Mouse (Mus musculus) kidney, embryonic 15.5 days (tissue): Measurements from ENCODE around the gene Gm21987. TPM values are rescaled to one million over a fixed set of nuclear protein-coding genes. Genes with fewer than 3 reads are reported as not detected.

Experiments
- ATAC-seq: fragments of 200-750 bp; cut with Nextera tagmentation; replicated peaks from 2 replicates; pipeline ENCODE4 v1.8.0; 2017; ENCODE audit warnings: moderate TSS enrichment; ENCODE audit not compliant: low FRiP score
- H3K27ac ChIP-seq: fragments of 300-500 bp; sonication (generic); 2 replicates; pipeline ENCODE4 v1.5.1; 2015; ENCODE audit warnings: mild to moderate bottlenecking, inconsistent platforms
- H3K27me3 ChIP-seq: fragments of 300-500 bp; sonication (generic); 2 replicates; pipeline ENCODE4 v1.6.1; 2015; ENCODE audit warnings: inconsistent platforms
- H3K36me3 ChIP-seq: fragments of 300-500 bp; sonication (generic); 2 replicates; pipeline ENCODE4 v1.6.1; 2015; ENCODE audit warnings: inconsistent platforms
- H3K4me1 ChIP-seq: fragments of 300-500 bp; sonication (generic); 2 replicates; pipeline ENCODE4 v1.6.1; 2015; ENCODE audit warnings: inconsistent platforms
- H3K4me2 ChIP-seq: fragments of 300-500 bp; sonication (generic); 2 replicates; pipeline ENCODE4 v1.6.1; 2015; ENCODE audit warnings: moderate library complexity, mild to moderate bottlenecking, inconsistent platforms
- H3K4me3 ChIP-seq: fragments of 300-500 bp; sonication (generic); replicated peaks from 2 replicates; pipeline ENCODE4 v1.5.1; 2015; ENCODE audit warnings: mild to moderate bottlenecking, inconsistent platforms
- H3K9ac ChIP-seq: fragments of 300-500 bp; sonication (generic); 2 replicates; pipeline ENCODE4 v1.6.1; 2015; ENCODE audit warnings: mild to moderate bottlenecking, inconsistent platforms
- H3K9me3 ChIP-seq: fragments of 300-500 bp; sonication (generic); replicated peaks from 2 replicates; pipeline ENCODE4 v1.6.1; 2016; ENCODE audit warnings: inconsistent platforms
- WGBS: fragments of 180-500 bp; shearing (Covaris S2); methylation state at CpG from one replicate; pipeline ENCODE4 v1.1.7; 2015; ENCODE audit warnings: mixed read lengths; 5-methylcytosine and 5-hydroxymethylcytosine counted together
- polyA plus RNA-seq: library from polyadenylated mRNA; unstranded; fragments of >200 nt; fragmentation: Nextera tagmentation; extraction: Ambion mirVana; gene quantifications from 2 replicates; pipeline ENCODE4 v1.2.1, GENCODE M21; 2015

Gm21987 gene
- polyA plus RNA-seq, 1 experiment from 2014 or later: not detected

- Histone ChIP-seq H3K4me2 (peak overlapping the region; percentile 37; the same call in 1 of the 2 replicates), H3K36me3 (no peaks in the 10 kb centered on the region), H3K4me3 (no peak overlapping the region; the same call in 1 of the 2 replicates), H3K27me3 (no peaks in the 10 kb centered on the region), H3K9ac (no peak overlapping the region), H3K9me3 (no peaks in the 10 kb centered on the region), H3K4me1 (peaks cover 16% of the 10 kb centered on the region; the same call in 1 of the 2 replicates), H3K27ac (no peak overlapping the region)
- WGBS: 81% methylated on average over 10 of the region's 10 CpGs
- ATAC-seq: no peak
Observed at GRCm38 (mm10) chr16:38374379-38375140, 27.7 kb downstream of the Gm21987 start.

GRCm38 (mm10) chr16:38375182-38375581 lies 28.3 kb downstream of the Gm21987 start:
- no peak overlapping the region for H3K4me3 ChIP-seq
- no peaks in the 10 kb centered on the region for H3K27me3 ChIP-seq
- H3K4me2 ChIP-seq: no peak overlapping the region
- peaks cover 16% of the 10 kb centered on the region; the same call in 1 of the 2 replicates for H3K4me1 ChIP-seq
- 78% methylated on average over 7 of the region's 7 CpGs for WGBS
- no peak for ATAC-seq
- no peaks in the 10 kb centered on the region for H3K36me3 ChIP-seq
- no peaks in the 10 kb centered on the region for H3K9me3 ChIP-seq
- H3K9ac ChIP-seq: no peak overlapping the region
- H3K27ac ChIP-seq: no peak overlapping the region

- H3K27me3 ChIP-seq: no peaks in the 10 kb centered on the region
Observed at GRCm38 (mm10) chr16:38376163-38376840, 29.5 kb downstream of the Gm21987 start.

GRCm38 (mm10) chr16:38376841-38377249 lies 30.0 kb downstream of the Gm21987 start:
- Histone ChIP-seq H3K4me1 (peaks cover 16% of the 10 kb centered on the region; the same call in 1 of the 2 replicates), H3K27ac (peak overlapping the region; percentile 70)
- ATAC-seq: peak; percentile 28

More at GRCm38 (mm10) chr16:38376163-38376840, 29.5 kb downstream of the Gm21987 start:
- H3K9ac ChIP-seq: peak overlapping the region; percentile 33; the same call in 1 of the 2 replicates
- no peaks in the 10 kb centered on the region for H3K36me3 ChIP-seq
- H3K9me3 ChIP-seq: no peaks in the 10 kb centered on the region
- peaks cover 16% of the 10 kb centered on the region; the same call in 1 of the 2 replicates for H3K4me1 ChIP-seq
- peak overlapping the region; percentile 70 for H3K27ac ChIP-seq
- ATAC-seq: peak; percentile 74
- 40% methylated on average over 17 of the region's 17 CpGs for WGBS
- peak overlapping the region; percentile 55 for H3K4me2 ChIP-seq
- peak overlapping the region; percentile 32 for H3K4me3 ChIP-seq

GRCm38 (mm10) chr16:38377546-38377945 lies 30.7 kb downstream of the Gm21987 start:
- no peak overlapping the region for H3K27ac ChIP-seq
- 74% methylated on average over 6 of the region's 6 CpGs for WGBS
- H3K36me3 ChIP-seq: no peaks in the 10 kb centered on the region
- H3K27me3 ChIP-seq: no peaks in the 10 kb centered on the region
- no peak for ATAC-seq
- H3K4me3 ChIP-seq: no peak overlapping the region
- no peak overlapping the region for H3K9ac ChIP-seq
- peaks cover 16% of the 10 kb centered on the region; the same call in 1 of the 2 replicates for H3K4me1 ChIP-seq
- H3K4me2 ChIP-seq: no peak overlapping the region
- no peaks in the 10 kb centered on the region for H3K9me3 ChIP-seq

More at GRCm38 (mm10) chr16:38376841-38377249, 30.0 kb downstream of the Gm21987 start:
- Histone ChIP-seq H3K9me3 (no peaks in the 10 kb centered on the region), H3K36me3 (no peaks in the 10 kb centered on the region), H3K27me3 (no peaks in the 10 kb centered on the region), H3K4me2 (peak overlapping the region; percentile 55), H3K9ac (peak overlapping the region; percentile 33; the same call in 1 of the 2 replicates), H3K4me3 (peak overlapping the region; percentile 32)
- 52% methylated on average over 8 of the region's 8 CpGs for WGBS

GRCm38 (mm10) chr16:38378591-38378990 lies 31.8 kb downstream of the Gm21987 start:
- 62% methylated on average over 6 of the region's 6 CpGs for WGBS
- no peak overlapping the region for H3K27ac ChIP-seq
- peaks cover 16% of the 10 kb centered on the region; the same call in 1 of the 2 replicates for H3K4me1 ChIP-seq
- H3K4me3 ChIP-seq: no peak overlapping the region
- no peak for ATAC-seq
- H3K4me2 ChIP-seq: no peak overlapping the region
- H3K27me3 ChIP-seq: no peaks in the 10 kb centered on the region
- H3K9me3 ChIP-seq: no peaks in the 10 kb centered on the region
- H3K36me3 ChIP-seq: no peaks in the 10 kb centered on the region
- H3K9ac ChIP-seq: no peak overlapping the region

- H3K27me3 ChIP-seq: no peaks in the 10 kb centered on the region
- no peak for ATAC-seq
- H3K36me3 ChIP-seq: no peaks in the 10 kb centered on the region
- no peak overlapping the region for H3K4me2 ChIP-seq
- no peaks in the 10 kb centered on the region for H3K9me3 ChIP-seq
- no peak overlapping the region for H3K27ac ChIP-seq
- WGBS: 24% methylated on average over 6 of the region's 6 CpGs
- H3K4me1 ChIP-seq: peaks cover 16% of the 10 kb centered on the region; the same call in 1 of the 2 replicates
- H3K4me3 ChIP-seq: no peak overlapping the region
- H3K9ac ChIP-seq: no peak overlapping the region
Observed at GRCm38 (mm10) chr16:38379088-38379487, 32.2 kb downstream of the Gm21987 start.

GRCm38 (mm10) chr16:38379493-38379892 lies 32.7 kb downstream of the Gm21987 start:
- no peak for ATAC-seq

GRCm38 (mm10) chr16:38379926-38380325 lies 33.1 kb downstream of the Gm21987 start:
- H3K4me2 ChIP-seq: no peak overlapping the region
- no peaks in the 10 kb centered on the region for H3K9me3 ChIP-seq
- H3K4me3 ChIP-seq: no peak overlapping the region
- H3K36me3 ChIP-seq: no peaks in the 10 kb centered on the region
- WGBS: 93% methylated on average over 3 of the region's 3 CpGs
- no peak overlapping the region for H3K9ac ChIP-seq
- H3K4me1 ChIP-seq: peaks cover 16% of the 10 kb centered on the region; the same call in 1 of the 2 replicates
- no peak overlapping the region for H3K27ac ChIP-seq
- ATAC-seq: no peak
- no peaks in the 10 kb centered on the region for H3K27me3 ChIP-seq

More at GRCm38 (mm10) chr16:38379493-38379892, 32.7 kb downstream of the Gm21987 start:
- H3K36me3 ChIP-seq: no peaks in the 10 kb centered on the region
- no peak overlapping the region for H3K4me2 ChIP-seq
- H3K27me3 ChIP-seq: no peaks in the 10 kb centered on the region
- no peak overlapping the region for H3K27ac ChIP-seq
- no peak overlapping the region for H3K4me3 ChIP-seq
- H3K9me3 ChIP-seq: no peaks in the 10 kb centered on the region
- 17% methylated on average over 3 of the region's 3 CpGs for WGBS
- no peak overlapping the region for H3K9ac ChIP-seq
- peaks cover 16% of the 10 kb centered on the region; the same call in 1 of the 2 replicates for H3K4me1 ChIP-seq

- no peak for ATAC-seq
- H3K27ac ChIP-seq: no peak overlapping the region
- no peaks in the 10 kb centered on the region for H3K9me3 ChIP-seq
- WGBS: 92% methylated on average over 2 of the region's 2 CpGs
- H3K36me3 ChIP-seq: no peaks in the 10 kb centered on the region
- no peaks in the 10 kb centered on the region for H3K27me3 ChIP-seq
- H3K4me2 ChIP-seq: no peak overlapping the region
- H3K4me1 ChIP-seq: 0 out of 2 replicates have a peak, but pooled peaks cover 5% of the 10 kb centered on the region
- no peak overlapping the region for H3K4me3 ChIP-seq
- no peak overlapping the region for H3K9ac ChIP-seq
Observed at GRCm38 (mm10) chr16:38383683-38384082, 36.8 kb downstream of the Gm21987 start.

GRCm38 (mm10) chr16:38385184-38385634 lies 38.4 kb downstream of the Gm21987 start:
- no peak for ATAC-seq
- H3K36me3 ChIP-seq: no peaks in the 10 kb centered on the region
- H3K4me3 ChIP-seq: no peak overlapping the region
- H3K9ac ChIP-seq: no peak overlapping the region
- H3K4me1 ChIP-seq: no peaks in the 10 kb centered on the region
- H3K27ac ChIP-seq: no peak overlapping the region
- no peaks in the 10 kb centered on the region for H3K27me3 ChIP-seq
- WGBS: 86% methylated on average over 6 of the region's 6 CpGs
- H3K4me2 ChIP-seq: no peak overlapping the region
- no peaks in the 10 kb centered on the region for H3K9me3 ChIP-seq

GRCm38 (mm10) chr16:38385700-38386099 lies 38.9 kb downstream of the Gm21987 start:
- Histone ChIP-seq H3K27me3 (no peaks in the 10 kb centered on the region), H3K4me3 (no peak overlapping the region), H3K4me2 (no peak overlapping the region), H3K4me1 (no peaks in the 10 kb centered on the region), H3K9me3 (no peaks in the 10 kb centered on the region), H3K27ac (no peak overlapping the region), H3K36me3 (no peaks in the 10 kb centered on the region), H3K9ac (no peak overlapping the region)
- ATAC-seq: no peak
- WGBS: 95% methylated on average over 4 of the region's 4 CpGs
